Comparison of ENCODE assay signal across 9 mouse cellular contexts in the genomic region with DNA sequence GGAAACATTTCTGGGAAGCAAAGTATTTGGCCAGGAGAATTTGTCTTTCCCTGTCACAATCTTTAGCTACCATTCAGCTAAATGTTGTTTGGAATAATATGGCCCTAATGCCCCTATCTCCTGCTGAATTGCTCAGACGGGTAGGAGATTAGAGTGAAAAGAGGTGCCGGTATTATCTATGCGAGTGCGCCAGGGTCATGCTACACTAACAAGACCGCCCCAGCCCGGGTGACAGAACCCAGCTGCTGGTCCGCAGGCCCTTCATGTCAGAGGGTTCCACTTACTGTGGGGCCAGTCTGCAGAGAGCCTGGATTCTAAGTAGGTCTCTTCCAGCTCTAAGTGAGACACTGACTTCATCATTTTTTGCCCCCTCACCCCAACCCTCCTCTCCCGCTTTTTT.
DNase-seq lines count a peak whose midpoint lies in the region; ATAC-seq and TF ChIP-seq lines count a peak whose summit lies in the region.
"Had no signal": no experiment of that assay in that cellular context is flagged by ENCODE, and none has a peak within 500 bp of the region (broad histone marks: within the 10 kb centered on the region; RNA-seq: fewer than 3 reads in every experiment).

No protein-coding gene starts in this region.

- TF ChIP-seq CTCF in kidney, adult 2 months (conservative IDR thresholded peaks at IDR 0.05; ENCODE audit: insufficient read depth, insufficient read length, low read depth, low read length): no peak
- TF ChIP-seq CTCF in brain, embryonic 14.5 days (IDR thresholded peaks at IDR 0.05; ENCODE audit: borderline replicate concordance, extremely low read depth, insufficient read depth, insufficient read length): no peak

- 12% methylated on average over 8 of the region's 8 CpGs for WGBS in kidney, embryonic 16.5 days
- WGBS in kidney, adult 2 months: 20% methylated on average over 8 of the region's 8 CpGs
- WGBS in heart, embryonic 11.5 days (ENCODE audit: insufficient replicate concordance): 3% methylated on average over 8 of the region's 8 CpGs
- WGBS in limb, embryonic 10.5 days: 19% methylated on average over 8 of the region's 8 CpGs
- 59% methylated on average over 8 of the region's 8 CpGs for WGBS in forebrain, embryonic 10.5 days

- H3K4me3 ChIP-seq in kidney, embryonic 16.5 days (ENCODE audit: low read length): no peak overlapping the region
- no peak overlapping the region for H3K4me3 ChIP-seq in kidney, adult 2 months (ENCODE audit: insufficient read depth, low read depth, low read length)
- H3K4me3 ChIP-seq in heart, embryonic 11.5 days (ENCODE audit: low read depth, low read length): no peak overlapping the region
- no peak overlapping the region for H3K4me3 ChIP-seq in limb, embryonic 10.5 days
- no peak overlapping the region for H3K4me3 ChIP-seq in forebrain, embryonic 10.5 days
- H3K4me3 ChIP-seq: liver, embryonic 13.5 days had no signal

- DNase-seq in kidney, adult 2 months: no peak
- DNase-seq in brain, embryonic 14.5 days (ENCODE audit: low read depth): peak; percentile 3
- DNase-seq in limb, embryonic 10.5 days (ENCODE audit: low spot score): peak; percentile 36
- no peak for DNase-seq in cerebellum, adult 18-20 months
- DNase-seq in right cerebral cortex, postnatal 10 days (ENCODE audit: low spot score in 2 of 2): no peak
- no peak for DNase-seq in forebrain, embryonic 10.5 days (ENCODE audit: extremely low spot score, low spot score)
- DNase-seq: liver, embryonic 13.5 days had no signal

- H3K36me3 ChIP-seq in kidney, embryonic 16.5 days (ENCODE audit: insufficient read depth, low read length): no peaks in the 10 kb centered on the region
- H3K36me3 ChIP-seq in kidney, adult 2 months (ENCODE audit: control insufficient read depth, insufficient read depth, low read length): no peaks in the 10 kb centered on the region
- no peaks in the 10 kb centered on the region for H3K36me3 ChIP-seq in heart, embryonic 11.5 days (ENCODE audit: control insufficient read depth, insufficient read depth, low read length)
- no peaks in the 10 kb centered on the region for H3K36me3 ChIP-seq in limb, embryonic 10.5 days
- H3K36me3 ChIP-seq in forebrain, embryonic 10.5 days (replicated peaks): no peaks in the 10 kb centered on the region
- H3K36me3 ChIP-seq: liver, embryonic 13.5 days had no signal

- TF ChIP-seq POLR2A in kidney, adult 2 months (IDR thresholded peaks at IDR 0.05; ENCODE audit: low read depth, low read length): no peak
- no peak for TF ChIP-seq POLR2A in brain, embryonic 14.5 days (IDR thresholded peaks at IDR 0.05; ENCODE audit: borderline replicate concordance, extremely low read depth, insufficient read depth, insufficient read length, poor library complexity, severe bottlenecking)

- H3K27ac ChIP-seq in kidney, embryonic 16.5 days (ENCODE audit: low read length): no peak overlapping the region
- no peak overlapping the region for H3K27ac ChIP-seq in kidney, adult 2 months (ENCODE audit: insufficient read depth, low read depth, low read length)
- peak overlapping the region; percentile 70 for H3K27ac ChIP-seq in heart, embryonic 11.5 days (ENCODE audit: low read depth, low read length)
- 0 out of 2 replicates have a peak overlapping the region, but pooled peaks have one; percentile 10 for H3K27ac ChIP-seq in limb, embryonic 10.5 days
- no peak overlapping the region for H3K27ac ChIP-seq in forebrain, embryonic 10.5 days
- H3K27ac ChIP-seq: liver, embryonic 13.5 days had no signal

- no peak overlapping the region for H3K9ac ChIP-seq in kidney, embryonic 16.5 days (replicated peaks; ENCODE audit: low read length)
- 0 out of 2 replicates have a peak overlapping the region, but pooled peaks have one; percentile 17 for H3K9ac ChIP-seq in heart, embryonic 11.5 days (ENCODE audit: low read depth, low read length)
- H3K9ac ChIP-seq: liver, embryonic 13.5 days had no signal

- H3K9me3 ChIP-seq in kidney, embryonic 16.5 days (ENCODE audit: low read length): no peaks in the 10 kb centered on the region
- no peaks in the 10 kb centered on the region for H3K9me3 ChIP-seq in heart, embryonic 11.5 days (replicated peaks; ENCODE audit: control insufficient read depth, low read length)
- no peaks in the 10 kb centered on the region for H3K9me3 ChIP-seq in limb, embryonic 10.5 days (replicated peaks)
- H3K9me3 ChIP-seq in forebrain, embryonic 10.5 days: no peaks in the 10 kb centered on the region
- H3K9me3 ChIP-seq: liver, embryonic 13.5 days had no signal

- H3K4me1 ChIP-seq in kidney, embryonic 16.5 days (ENCODE audit: insufficient read depth, low read length): peaks cover 6% of the 10 kb centered on the region; the same call in 1 of the 2 replicates
- H3K4me1 ChIP-seq in kidney, adult 2 months (ENCODE audit: control insufficient read depth, insufficient read depth, low read length): no peaks in the 10 kb centered on the region
- peaks cover 4% of the 10 kb centered on the region; the same call in 1 of the 2 replicates for H3K4me1 ChIP-seq in heart, embryonic 11.5 days (ENCODE audit: control insufficient read depth, insufficient read depth, low read length)
- 0 out of 2 replicates have a peak, but pooled peaks cover 4% of the 10 kb centered on the region for H3K4me1 ChIP-seq in limb, embryonic 10.5 days
- H3K4me1 ChIP-seq in forebrain, embryonic 10.5 days: no peaks in the 10 kb centered on the region
- H3K4me1 ChIP-seq: liver, embryonic 13.5 days had no signal

- H3K27me3 ChIP-seq in kidney, embryonic 16.5 days (ENCODE audit: insufficient read depth, low read length): no peaks in the 10 kb centered on the region
- no peaks in the 10 kb centered on the region for H3K27me3 ChIP-seq in kidney, adult 2 months (replicated peaks; ENCODE audit: control insufficient read depth, insufficient read depth, low read length)
- H3K27me3 ChIP-seq in heart, embryonic 11.5 days (ENCODE audit: control insufficient read depth, insufficient read depth, low read length): no peaks in the 10 kb centered on the region
- H3K27me3 ChIP-seq in limb, embryonic 10.5 days (ENCODE audit: low read depth, poor library complexity, severe bottlenecking): no peaks in the 10 kb centered on the region
- no peaks in the 10 kb centered on the region for H3K27me3 ChIP-seq in forebrain, embryonic 10.5 days (ENCODE audit: poor library complexity, severe bottlenecking)
- H3K27me3 ChIP-seq: liver, embryonic 13.5 days had no signal

- H3K4me2 ChIP-seq in kidney, embryonic 16.5 days (replicated peaks; ENCODE audit: low read depth, low read length): peak overlapping the region; percentile 18; the same call in 1 of the 2 replicates
- peak overlapping the region; percentile 45 for H3K4me2 ChIP-seq in heart, embryonic 11.5 days
- H3K4me2 ChIP-seq: liver, embryonic 13.5 days had no signal

- ATAC-seq in kidney, embryonic 16.5 days (ENCODE audit: low FRiP score, low TSS enrichment): peak; percentile 95
- ATAC-seq in heart, embryonic 11.5 days (replicated peaks; ENCODE audit: insufficient number of reproducible peaks, low FRiP score, low TSS enrichment): peak; percentile 88

Comparison
In these comparisons a context has a peak if more than half of its experiments do, and no peak if none do; other contexts are left out.
1. H3K27ac ChIP-seq: peak in heart, embryonic 11.5 days (single experiment) and limb, embryonic 10.5 days (single experiment); none in kidney, embryonic 16.5 days (single experiment), kidney, adult 2 months (single experiment) and forebrain, embryonic 10.5 days (single experiment).
2. DNase-seq: peak in brain, embryonic 14.5 days (single experiment) and limb, embryonic 10.5 days (single experiment); none in kidney, adult 2 months (single experiment), cerebellum, adult 18-20 months (0 of 2), right cerebral cortex, postnatal 10 days (0 of 2) and forebrain, embryonic 10.5 days (single experiment).